Mouse (Mus musculus): ENCODE results near the gene Tmem200a. TPM values are rescaled to one million over a fixed set of nuclear protein-coding genes. Genes with fewer than 3 reads are reported as not detected.

Gene Tmem200a
- polyA plus RNA-seq, 1 experiment, result not detected

- Histone ChIP-seq H3K27ac (ENCODE audit: insufficient read depth, low read depth, low read length) (no peak overlapping the region), H3K4me1 (ENCODE audit: control insufficient read depth, insufficient read depth, low read length) (no peaks in the 10 kb centered on the region; the same call in 1 of the 2 replicates), H3K4me3 (ENCODE audit: insufficient read depth, low read depth, low read length) (no peak overlapping the region)
- no peak for TF ChIP-seq CTCF (IDR thresholded peaks at IDR 0.05; ENCODE audit: insufficient read depth, low read depth, low read length)
- no peak for TF ChIP-seq POLR2A (IDR thresholded peaks at IDR 0.05; ENCODE audit: insufficient read depth, low read depth, low read length)
- WGBS, result 88% methylated on average over 6 of the region's 6 CpGs
Measured at GRCm38 (mm10) chr10:26005471-26005870, 73.4 kb downstream of the Tmem200a start.

GRCm38 (mm10) chr10:26000893-26001292 is 78.0 kb downstream of the Tmem200a start:
- H3K4me1 ChIP-seq (ENCODE audit: control insufficient read depth, insufficient read depth, low read length), result no peaks in the 10 kb centered on the region; the same call in 1 of the 2 replicates
- no peak overlapping the region for H3K27ac ChIP-seq (ENCODE audit: insufficient read depth, low read depth, low read length)
- 96% methylated on average over 2 of the region's 2 CpGs for WGBS
- no peak overlapping the region for H3K4me3 ChIP-seq (ENCODE audit: insufficient read depth, low read depth, low read length)
- TF ChIP-seq POLR2A (IDR thresholded peaks at IDR 0.05; ENCODE audit: insufficient read depth, low read depth, low read length), result no peak
- TF ChIP-seq CTCF (IDR thresholded peaks at IDR 0.05; ENCODE audit: insufficient read depth, low read depth, low read length), result no peak

- 76% methylated on average over 5 of the region's 5 CpGs for WGBS
- Histone ChIP-seq H3K27ac (ENCODE audit: insufficient read depth, low read depth, low read length) (no peak overlapping the region), H3K4me1 (ENCODE audit: control insufficient read depth, insufficient read depth, low read length) (no peaks in the 10 kb centered on the region), H3K4me3 (ENCODE audit: insufficient read depth, low read depth, low read length) (no peak overlapping the region)
- TF ChIP-seq POLR2A (IDR thresholded peaks at IDR 0.05; ENCODE audit: insufficient read depth, low read depth, low read length), result no peak
- no peak for TF ChIP-seq CTCF (IDR thresholded peaks at IDR 0.05; ENCODE audit: insufficient read depth, low read depth, low read length)
Measured at GRCm38 (mm10) chr10:25999291-25999930, 79.4 kb downstream of the Tmem200a start.

GRCm38 (mm10) chr10:25984056-25984455 is 94.8 kb downstream of the Tmem200a start:
- H3K4me3 ChIP-seq (ENCODE audit: insufficient read depth, low read depth, low read length), result no peak overlapping the region
- TF ChIP-seq CTCF (IDR thresholded peaks at IDR 0.05; ENCODE audit: insufficient read depth, low read depth, low read length), result no peak
- TF ChIP-seq POLR2A (IDR thresholded peaks at IDR 0.05; ENCODE audit: insufficient read depth, low read depth, low read length), result no peak
- H3K4me1 ChIP-seq (ENCODE audit: control insufficient read depth, insufficient read depth, low read length), result no peaks in the 10 kb centered on the region
- WGBS, result 83% methylated on average over 2 of the region's 2 CpGs
- H3K27ac ChIP-seq (ENCODE audit: insufficient read depth, low read depth, low read length), result no peak overlapping the region

- 91% methylated on average over 1 of the region's 1 CpGs for WGBS
Measured at GRCm38 (mm10) chr10:25982617-25983016, 96.2 kb downstream of the Tmem200a start.

GRCm38 (mm10) chr10:25962863-25963262 is 116.0 kb downstream of the Tmem200a start:
- WGBS, result 61% methylated on average over 4 of the region's 4 CpGs
- Histone ChIP-seq H3K27ac (ENCODE audit: insufficient read depth, low read depth, low read length) (no peak overlapping the region), H3K4me1 (ENCODE audit: control insufficient read depth, insufficient read depth, low read length) (no peaks in the 10 kb centered on the region), H3K4me3 (ENCODE audit: insufficient read depth, low read depth, low read length) (no peak overlapping the region)
- TF ChIP-seq CTCF (IDR thresholded peaks at IDR 0.05; ENCODE audit: insufficient read depth, low read depth, low read length), result no peak
- no peak for TF ChIP-seq POLR2A (IDR thresholded peaks at IDR 0.05; ENCODE audit: insufficient read depth, low read depth, low read length)

More at GRCm38 (mm10) chr10:25982617-25983016, 96.2 kb downstream of the Tmem200a start:
- Histone ChIP-seq H3K4me1 (ENCODE audit: control insufficient read depth, insufficient read depth, low read length) (no peaks in the 10 kb centered on the region), H3K27ac (ENCODE audit: insufficient read depth, low read depth, low read length) (no peak overlapping the region), H3K4me3 (ENCODE audit: insufficient read depth, low read depth, low read length) (no peak overlapping the region)
- TF ChIP-seq POLR2A (IDR thresholded peaks at IDR 0.05; ENCODE audit: insufficient read depth, low read depth, low read length) (no peak), CTCF (IDR thresholded peaks at IDR 0.05; ENCODE audit: insufficient read depth, low read depth, low read length) (no peak)

GRCm38 (mm10) chr10:25961066-25961465 is 117.8 kb downstream of the Tmem200a start:
- Histone ChIP-seq H3K27ac (ENCODE audit: insufficient read depth, low read depth, low read length) (no peak overlapping the region), H3K4me1 (ENCODE audit: control insufficient read depth, insufficient read depth, low read length) (no peaks in the 10 kb centered on the region), H3K4me3 (ENCODE audit: insufficient read depth, low read depth, low read length) (no peak overlapping the region)
- TF ChIP-seq CTCF (IDR thresholded peaks at IDR 0.05; ENCODE audit: insufficient read depth, low read depth, low read length), result no peak
- 85% methylated on average over 2 of the region's 2 CpGs for WGBS

- WGBS, result 52% methylated on average over 3 of the region's 3 CpGs
- H3K27ac ChIP-seq (ENCODE audit: insufficient read depth, low read depth, low read length), result no peak overlapping the region
- no peaks in the 10 kb centered on the region for H3K4me1 ChIP-seq (ENCODE audit: control insufficient read depth, insufficient read depth, low read length)
- H3K4me3 ChIP-seq (ENCODE audit: insufficient read depth, low read depth, low read length), result no peak overlapping the region
- TF ChIP-seq POLR2A (IDR thresholded peaks at IDR 0.05; ENCODE audit: insufficient read depth, low read depth, low read length) (no peak), CTCF (IDR thresholded peaks at IDR 0.05; ENCODE audit: insufficient read depth, low read depth, low read length) (no peak)
Measured at GRCm38 (mm10) chr10:25958762-25959753, 119.8 kb downstream of the Tmem200a start.
